Mouse (Mus musculus) CH12.LX (cell line): Measurements from ENCODE around the gene Qsox2. TPM values are rescaled to one million over a fixed set of nuclear protein-coding genes. Genes with fewer than 3 reads are reported as not detected.

Experiments used
- DNase-seq: peaks from one replicate; pipeline ENCODE4 v3.0.0-alpha.2; 2013; ENCODE audit errors: extremely low read depth
- H3K27ac ChIP-seq: 2 replicates; pipeline ENCODE4 v1.5.1; 2012; ENCODE audit warnings: low read depth, mild to moderate bottlenecking, control low read depth, moderate library complexity; ENCODE audit not compliant: insufficient read depth
- H3K27me3 ChIP-seq: replicated peaks from 2 replicates; pipeline ENCODE3; 2012; ENCODE audit warnings: inconsistent platforms
- H3K36me3 ChIP-seq, 2 experiments: replicated peaks in 1 of 2; 2 replicates each; pipeline versions ENCODE3 to v1.6.1; 2012; ENCODE audit warnings: inconsistent platforms in 1 of 2, low read length in 1 of 2, mild to moderate bottlenecking in 1 of 2, mixed read lengths in 1 of 2, moderate library complexity in 1 of 2; ENCODE audit not compliant: control insufficient read depth in 1 of 2, insufficient read depth in 1 of 2
- H3K4me1 ChIP-seq, 2 experiments: 2 replicates each; pipeline ENCODE4 v1.6.1; 2012; ENCODE audit warnings: inconsistent platforms in 1 of 2, moderate library complexity in 1 of 2; ENCODE audit not compliant: insufficient read depth in 2 of 2, control insufficient read depth in 1 of 2
- H3K4me2 ChIP-seq: 2 replicates; pipeline ENCODE4 v1.6.1; 2012; ENCODE audit warnings: low read depth, mild to moderate bottlenecking, control low read depth; ENCODE audit not compliant: poor library complexity, insufficient read depth, severe bottlenecking
- H3K4me3 ChIP-seq, 3 experiments: fragments of 150-350 bp in 1 of 3; sonication (generic) in 1 of 3; replicated peaks in 1 of 3; 2 replicates each; pipeline versions ENCODE3 to v1.5.1; 2011 to 2012; ENCODE audit warnings: low read depth in 2 of 3, low read length in 2 of 3, mild to moderate bottlenecking in 2 of 3, moderate library complexity in 2 of 3, control low read depth in 1 of 3, improper control_type of control experiment in 1 of 3, inconsistent platforms in 1 of 3, mixed read lengths in 1 of 3; ENCODE audit not compliant: poor library complexity in 1 of 3
- H3K79me2 ChIP-seq: replicated peaks from 2 replicates; pipeline ENCODE4 v1.6.1; 2012; ENCODE audit warnings: mild to moderate bottlenecking, moderate library complexity; ENCODE audit not compliant: control insufficient read depth, poor library complexity, insufficient read depth, severe bottlenecking; ENCODE audit errors: extremely low read depth
- H3K9ac ChIP-seq: 2 replicates; pipeline ENCODE4 v1.6.1; 2012; ENCODE audit warnings: low read depth, mild to moderate bottlenecking, control low read depth, moderate library complexity; ENCODE audit not compliant: insufficient read depth
- H3K9me3 ChIP-seq: replicated peaks from 2 replicates; pipeline ENCODE3; 2012; ENCODE audit warnings: low read length, inconsistent platforms, mixed read lengths
- CHD1 ChIP-seq: IDR thresholded peaks from 2 replicates; pipeline ENCODE4 v1.6.1; 2012; ENCODE audit warnings: low read depth, low read length, improper control_type of control experiment, inconsistent platforms
- E2F4 ChIP-seq: IDR thresholded peaks from 2 replicates; pipeline ENCODE4 v1.6.1; 2011; ENCODE audit warnings: low read depth, low read length, improper control_type of control experiment; ENCODE audit not compliant: insufficient replicate concordance
- ELF1 ChIP-seq: IDR thresholded peaks from 2 replicates; pipeline ENCODE4 v1.6.1; 2014; ENCODE audit warnings: low read depth, mild to moderate bottlenecking, inconsistent platforms, low read length, improper control_type of control experiment
- EP300 ChIP-seq: IDR thresholded peaks from 2 replicates; pipeline ENCODE4 v1.6.1; 2011; ENCODE audit warnings: low read length, improper control_type of control experiment
- GABPA ChIP-seq: IDR thresholded peaks from 2 replicates; pipeline ENCODE4 v1.6.1; 2012; ENCODE audit warnings: low read depth, low read length, improper control_type of control experiment, inconsistent platforms; ENCODE audit not compliant: insufficient replicate concordance
- IRF4 ChIP-seq: IDR thresholded peaks from 2 replicates; pipeline ENCODE4 v1.6.1; 2014; ENCODE audit warnings: low read depth, mild to moderate bottlenecking, inconsistent platforms, low read length, improper control_type of control experiment
- JUN ChIP-seq: IDR thresholded peaks from 2 replicates; pipeline ENCODE4 v1.6.1; 2011; ENCODE audit warnings: low read depth, mild to moderate bottlenecking, low read length, improper control_type of control experiment, moderate library complexity; ENCODE audit not compliant: insufficient read depth
- KAT2A ChIP-seq: IDR thresholded peaks from 2 replicates; pipeline ENCODE4 v1.6.1; 2012; ENCODE audit warnings: low read length, improper control_type of control experiment, inconsistent platforms; ENCODE audit not compliant: insufficient replicate concordance
- MAFK ChIP-seq: IDR thresholded peaks from 2 replicates; pipeline ENCODE4 v1.6.1; 2011; ENCODE audit warnings: low read length, improper control_type of control experiment; ENCODE audit not compliant: insufficient replicate concordance
- MAX ChIP-seq: IDR thresholded peaks from 2 replicates; pipeline ENCODE4 v1.6.1; 2011; ENCODE audit warnings: low read length, improper control_type of control experiment
- MAZ ChIP-seq: IDR thresholded peaks from 2 replicates; pipeline ENCODE4 v1.6.1; 2012; ENCODE audit warnings: low read depth, mild to moderate bottlenecking, inconsistent platforms, low read length, improper control_type of control experiment, moderate library complexity
- MEF2A ChIP-seq: IDR thresholded peaks from 2 replicates; pipeline ENCODE4 v1.6.1; 2014; ENCODE audit warnings: low read depth, mild to moderate bottlenecking, inconsistent platforms, low read length, improper control_type of control experiment, borderline replicate concordance
- MXI1 ChIP-seq: IDR thresholded peaks from 2 replicates; pipeline ENCODE4 v1.6.1; 2011; ENCODE audit warnings: mild to moderate bottlenecking, low read depth, low read length, improper control_type of control experiment
- NRF1 ChIP-seq: IDR thresholded peaks from 2 replicates; pipeline ENCODE4 v1.6.1; 2014; ENCODE audit warnings: low read depth, mild to moderate bottlenecking, inconsistent platforms, low read length, improper control_type of control experiment, moderate library complexity
- RAD21 ChIP-seq: IDR thresholded peaks from 2 replicates; pipeline ENCODE4 v1.6.1; 2011; ENCODE audit warnings: low read depth, mild to moderate bottlenecking, low read length, improper control_type of control experiment, moderate library complexity
- SIN3A ChIP-seq: IDR thresholded peaks from 2 replicates; pipeline ENCODE4 v1.6.1; 2012; ENCODE audit warnings: low read length, improper control_type of control experiment, inconsistent platforms
- TCF12 ChIP-seq: IDR thresholded peaks from 2 replicates; pipeline ENCODE4 v1.6.1; 2014; ENCODE audit warnings: low read depth, mild to moderate bottlenecking, inconsistent platforms, low read length, improper control_type of control experiment
- UBTF ChIP-seq: IDR thresholded peaks from 2 replicates; pipeline ENCODE4 v1.6.1; 2012; ENCODE audit warnings: low read depth, mild to moderate bottlenecking, inconsistent platforms, low read length, improper control_type of control experiment, moderate library complexity
- ZC3H11A ChIP-seq: IDR thresholded peaks from 2 replicates; pipeline ENCODE4 v1.6.1; 2012; ENCODE audit warnings: low read depth, mild to moderate bottlenecking, inconsistent platforms, low read length, improper control_type of control experiment
- ZNF384 ChIP-seq: IDR thresholded peaks from 2 replicates; pipeline ENCODE4 v1.6.1; 2012; ENCODE audit warnings: low read depth, low read length, improper control_type of control experiment, inconsistent platforms
- dilution Hi-C: fragments of 300-500 bp; cut with MboI; formaldehyde crosslinking; loops from 2 replicates; pipeline ENCODE4 v1.14.3; 2020; ENCODE audit warnings: low sequenced_read_pairs; ENCODE audit not compliant: extremely low pct_unique_long_range_greater_than_20kb, extremely low pct_ligation_motif_present
- in situ Hi-C: fragments of 300-500 bp; cut with MboI; formaldehyde crosslinking; loops from 3 replicates; pipeline ENCODE4 v1.14.3; 2019; ENCODE audit warnings: low sequenced_read_pairs, low pct_ligation_motif_present, low pct_unique_long_range_greater_than_20kb, mixed read lengths
- polyA plus RNA-seq: library from polyadenylated mRNA; unstranded; fragments of >175 nt; gene quantifications from 2 replicates; pipeline ENCODE4 v1.2.1, GENCODE M21; 2012; ENCODE audit warnings: low read depth; ENCODE audit not compliant: insufficient read length
- total RNA-seq, 2 experiments: library from RNA; depleted of rRNA; stranded (reverse); fragments of 300-350 nt in 1 of 2; fragments of >200 nt in 1 of 2; gene quantifications; 2 replicates each; pipeline ENCODE4 v1.2.3; 2012 to 2014

The Qsox2 gene
- total and polyA plus RNA-seq, 3 experiments, result 6.4 to 11.5 (median 9.3) TPM

- in situ Hi-C loops, result no loop called here
- H3K27me3 ChIP-seq, result peaks cover 9% of the 10 kb centered on the region
- H3K4me2 ChIP-seq, result no peak overlapping the region
Observed at GRCm38 (mm10) chr2:26205761-26206160, 31.6 kb downstream of the Qsox2 start.

GRCm38 (mm10) chr2:26205126-26205525 is 32.2 kb downstream of the Qsox2 start:
- Histone ChIP-seq H3K9ac (no peak overlapping the region), H3K79me2 (no peaks in the 10 kb centered on the region), H3K27ac (no peak overlapping the region), H3K4me3 (no peak overlapping the region), H3K27me3 (peaks cover 15% of the 10 kb centered on the region), H3K4me2 (no peak overlapping the region), H3K9me3 (no peaks in the 10 kb centered on the region), H3K36me3 (peaks cover 1 to 8% of the 10 kb centered on the region in 2 experiments), H3K4me1 (no peaks in the 10 kb centered on the region)
- dilution Hi-C loops (no loop called here), in situ Hi-C loops (no loop called here)
- TF ChIP-seq JUN, result no peak
- TF ChIP-seq MXI1, result no peak
- no peak for TF ChIP-seq RAD21
- TF ChIP-seq MAFK, result no peak
- TF ChIP-seq KAT2A, result no peak
- TF ChIP-seq UBTF, result no peak
- no peak for TF ChIP-seq EP300
- TF ChIP-seq MAZ, result no peak
- no peak for TF ChIP-seq ZNF384
- TF ChIP-seq SIN3A, result no peak
- no peak for TF ChIP-seq MEF2A
- no peak for DNase-seq

More at GRCm38 (mm10) chr2:26205761-26206160, 31.6 kb downstream of the Qsox2 start:
- H3K9ac ChIP-seq, result no peak overlapping the region
- no peak for DNase-seq
- dilution Hi-C loops, result no loop called here
- no peak overlapping the region for H3K4me3 ChIP-seq
- H3K9me3 ChIP-seq, result peaks cover 2% of the 10 kb centered on the region
- no peak overlapping the region for H3K27ac ChIP-seq
- peaks cover 8 to 15% of the 10 kb centered on the region in 2 experiments for H3K36me3 ChIP-seq
- no peaks in the 10 kb centered on the region for H3K79me2 ChIP-seq
- no peaks in the 10 kb centered on the region for H3K4me1 ChIP-seq
- no peak for TF ChIP-seq JUN
- TF ChIP-seq CHD1, result no peak
- no peak for TF ChIP-seq ZC3H11A
- TF ChIP-seq E2F4, result no peak
- TF ChIP-seq ELF1, result no peak
- no peak for TF ChIP-seq KAT2A
- TF ChIP-seq IRF4, result no peak
- TF ChIP-seq GABPA, result no peak
- TF ChIP-seq MAX, result no peak
- TF ChIP-seq MAFK, result no peak
- no peak for TF ChIP-seq TCF12
- TF ChIP-seq NRF1, result no peak
- TF ChIP-seq, all 38 proteins: peak for 0
